Mouse (Mus musculus) hindbrain, embryonic 14.5 days (tissue): ENCODE results near the gene Lgals3bp. TPM values are rescaled to one million over a fixed set of nuclear protein-coding genes. Genes with fewer than 3 reads are reported as not detected.

Experiments
- ATAC-seq: fragments of 200-750 bp; cut with Nextera tagmentation; 2 replicates; pipeline ENCODE4 v1.8.0; 2017; ENCODE audit warnings: moderate number of reproducible peaks, mild to moderate bottlenecking, moderate TSS enrichment, moderate library complexity; ENCODE audit not compliant: low FRiP score
- DNase-seq: peaks from one replicate; pipeline ENCODE4 v3.0.0-alpha.2; 2015; ENCODE audit warnings: low spot score
- H3K27ac ChIP-seq: fragments of 300-500 bp; sonication (generic); 2 replicates; pipeline ENCODE4 v1.5.1; 2014; ENCODE audit warnings: mild to moderate bottlenecking, moderate library complexity
- H3K27me3 ChIP-seq: fragments of 300-500 bp; sonication (generic); 2 replicates; pipeline ENCODE4 v1.6.1; 2014; ENCODE audit warnings: mild to moderate bottlenecking, low read length, mixed read lengths; ENCODE audit not compliant: control insufficient read depth, insufficient read depth
- H3K36me3 ChIP-seq: fragments of 300-500 bp; sonication (generic); replicated peaks from 2 replicates; pipeline ENCODE4 v1.6.1; 2014; ENCODE audit not compliant: control insufficient read depth, insufficient read depth
- H3K4me1 ChIP-seq: fragments of 300-500 bp; sonication (generic); replicated peaks from 2 replicates; pipeline ENCODE4 v1.6.1; 2014; ENCODE audit warnings: antibody characterized with exemption, low read length, mixed read lengths; ENCODE audit not compliant: control insufficient read depth, insufficient read depth
- H3K4me2 ChIP-seq: fragments of 300-500 bp; sonication (generic); replicated peaks from 2 replicates; pipeline ENCODE4 v1.6.1; 2014; ENCODE audit warnings: mild to moderate bottlenecking, moderate library complexity
- H3K4me3 ChIP-seq: fragments of 300-500 bp; sonication (generic); replicated peaks from 2 replicates; pipeline ENCODE4 v1.5.1; 2014; ENCODE audit warnings: mild to moderate bottlenecking, low read length
- H3K9ac ChIP-seq: fragments of 300-500 bp; sonication (generic); 2 replicates; pipeline ENCODE4 v1.6.1; 2014
- H3K9me3 ChIP-seq: fragments of 300-500 bp; sonication (generic); 2 replicates; pipeline ENCODE4 v1.6.1; 2016; ENCODE audit warnings: low read length; ENCODE audit not compliant: control insufficient read depth
- WGBS: fragments of 180-500 bp; shearing (Covaris S2); extraction: QIAGEN DNeasy Blood & Tissue Kit; methylation state at CpG from one replicate; pipeline ENCODE4 v1.1.7; 2014; 5-methylcytosine and 5-hydroxymethylcytosine counted together
- polyA plus RNA-seq: library from polyadenylated mRNA; unstranded; fragments of >200 nt; fragmentation: Nextera tagmentation; extraction: Ambion mirVana; gene quantifications from 2 replicates; pipeline ENCODE4 v1.2.1, GENCODE M21; 2014

The Lgals3bp gene
- polyA plus RNA-seq, 1 experiment from 2014 or later: 4.7 TPM

- Histone ChIP-seq H3K36me3 (peaks cover 54% of the 10 kb centered on the region), H3K9ac (no peak overlapping the region), H3K4me1 (no peaks in the 10 kb centered on the region), H3K4me2 (no peak overlapping the region), H3K4me3 (no peak overlapping the region), H3K9me3 (no peaks in the 10 kb centered on the region), H3K27ac (no peak overlapping the region), H3K27me3 (no peaks in the 10 kb centered on the region)
- WGBS: 90% methylated on average over 5 of the region's 5 CpGs
- ATAC-seq (no peak), DNase-seq (no peak)
Measured at GRCm38 (mm10) chr11:118406521-118406920, 4.6 kb upstream of the Lgals3bp start.

- no peak overlapping the region for H3K27ac ChIP-seq
- no peaks in the 10 kb centered on the region for H3K9me3 ChIP-seq
- WGBS: 94% methylated on average over 8 of the region's 8 CpGs
- H3K4me2 ChIP-seq: no peak overlapping the region
- H3K4me3 ChIP-seq: no peak overlapping the region
- DNase-seq (no peak), ATAC-seq (no peak)
- H3K9ac ChIP-seq: no peak overlapping the region
- H3K27me3 ChIP-seq: no peaks in the 10 kb centered on the region
- no peaks in the 10 kb centered on the region for H3K4me1 ChIP-seq
- peaks cover 43% of the 10 kb centered on the region for H3K36me3 ChIP-seq
Measured at GRCm38 (mm10) chr11:118405311-118405710, 3.4 kb upstream of the Lgals3bp start.

GRCm38 (mm10) chr11:118403951-118404899 is 2.3 kb upstream of the Lgals3bp start:
- no peaks in the 10 kb centered on the region for H3K9me3 ChIP-seq

GRCm38 (mm10) chr11:118403183-118403582 is 1.3 kb upstream of the Lgals3bp start:
- no peak for ATAC-seq
- Histone ChIP-seq H3K9me3 (no peaks in the 10 kb centered on the region), H3K4me3 (no peak overlapping the region), H3K4me2 (no peak overlapping the region), H3K27ac (no peak overlapping the region), H3K9ac (no peak overlapping the region), H3K27me3 (no peaks in the 10 kb centered on the region), H3K4me1 (no peaks in the 10 kb centered on the region), H3K36me3 (peaks cover 28% of the 10 kb centered on the region)
- WGBS: 89% methylated on average over 2 of the region's 2 CpGs
- no peak for DNase-seq

More at GRCm38 (mm10) chr11:118403951-118404899, 2.3 kb upstream of the Lgals3bp start:
- no peak for DNase-seq
- H3K9ac ChIP-seq: no peak overlapping the region
- H3K27ac ChIP-seq: no peak overlapping the region
- no peak overlapping the region for H3K4me2 ChIP-seq
- no peaks in the 10 kb centered on the region for H3K27me3 ChIP-seq
- no peak overlapping the region for H3K4me3 ChIP-seq
- no peak for ATAC-seq
- WGBS: 69% methylated on average over 6 of the region's 6 CpGs
- H3K4me1 ChIP-seq: no peaks in the 10 kb centered on the region
- H3K36me3 ChIP-seq: peaks cover 38% of the 10 kb centered on the region

GRCm38 (mm10) chr11:118401195-118401594 is 697 bp downstream of the Lgals3bp start:
- Histone ChIP-seq H3K4me2 (no peak overlapping the region), H3K4me3 (no peak overlapping the region), H3K27me3 (no peaks in the 10 kb centered on the region), H3K36me3 (peaks cover 8% of the 10 kb centered on the region; the same call in 1 of the 2 replicates), H3K9ac (no peak overlapping the region), H3K4me1 (no peaks in the 10 kb centered on the region), H3K9me3 (no peaks in the 10 kb centered on the region), H3K27ac (no peak overlapping the region)
- DNase-seq: no peak
- WGBS: 85% methylated on average over 4 of the region's 4 CpGs
- ATAC-seq: no peak

GRCm38 (mm10) chr11:118400566-118400936 is 1.3 kb downstream of the Lgals3bp start:
- no peak overlapping the region for H3K9ac ChIP-seq
- no peaks in the 10 kb centered on the region for H3K4me1 ChIP-seq
- 0 out of 2 replicates have a peak, but pooled peaks cover 2% of the 10 kb centered on the region for H3K36me3 ChIP-seq
- no peak overlapping the region for H3K4me2 ChIP-seq
- H3K27me3 ChIP-seq: no peaks in the 10 kb centered on the region
- WGBS: 42% methylated on average over 6 of the region's 6 CpGs
- ATAC-seq (no peak), DNase-seq (no peak)
- no peaks in the 10 kb centered on the region for H3K9me3 ChIP-seq
- H3K27ac ChIP-seq: no peak overlapping the region
- no peak overlapping the region for H3K4me3 ChIP-seq

GRCm38 (mm10) chr11:118399891-118400565 is 1.9 kb downstream of the Lgals3bp start:
- 82% methylated on average over 5 of the region's 5 CpGs for WGBS
- Histone ChIP-seq H3K4me2 (no peak overlapping the region), H3K27ac (no peak overlapping the region), H3K9me3 (no peaks in the 10 kb centered on the region), H3K4me1 (no peaks in the 10 kb centered on the region), H3K4me3 (no peak overlapping the region), H3K27me3 (no peaks in the 10 kb centered on the region), H3K9ac (no peak overlapping the region), H3K36me3 (no peaks in the 10 kb centered on the region)
- DNase-seq (no peak), ATAC-seq (no peak)

- ATAC-seq (no peak), DNase-seq (no peak)
- Histone ChIP-seq H3K4me3 (no peak overlapping the region), H3K27ac (no peak overlapping the region), H3K9ac (no peak overlapping the region), H3K4me1 (no peaks in the 10 kb centered on the region), H3K4me2 (no peak overlapping the region), H3K27me3 (no peaks in the 10 kb centered on the region), H3K36me3 (no peaks in the 10 kb centered on the region), H3K9me3 (no peaks in the 10 kb centered on the region)
- 94% methylated on average over 26 of the region's 26 CpGs for WGBS
Measured at GRCm38 (mm10) chr11:118397806-118398530, 3.9 kb downstream of the Lgals3bp start.

- Histone ChIP-seq H3K9me3 (no peaks in the 10 kb centered on the region), H3K36me3 (no peaks in the 10 kb centered on the region), H3K9ac (no peak overlapping the region), H3K4me2 (no peak overlapping the region), H3K27me3 (no peaks in the 10 kb centered on the region), H3K27ac (no peak overlapping the region), H3K4me1 (no peaks in the 10 kb centered on the region), H3K4me3 (no peak overlapping the region)
- ATAC-seq (no peak), DNase-seq (no peak)
- WGBS: 51% methylated on average over 6 of the region's 6 CpGs
Measured at GRCm38 (mm10) chr11:118394538-118394937, 7.4 kb downstream of the Lgals3bp start.
